Mouse (Mus musculus) thymus, adult 2 months (tissue): ENCODE results near the gene Fam117b.

Experiments used
- CTCF ChIP-seq: fragments of 200-500 bp; IDR thresholded peaks from 2 replicates; pipeline ENCODE4 v1.5.1; 2012; ENCODE audit warnings: mild to moderate bottlenecking, control low read depth, low read length, moderate library complexity, borderline replicate concordance; ENCODE audit not compliant: control insufficient read depth, poor library complexity, insufficient read depth; ENCODE audit errors: extremely low read depth
- POLR2A ChIP-seq: fragments of 200-500 bp; IDR thresholded peaks from 2 replicates; pipeline ENCODE4 v1.6.1; 2012; ENCODE audit warnings: mild to moderate bottlenecking, low read length, control low read depth, moderate library complexity; ENCODE audit not compliant: control insufficient read depth, poor library complexity, insufficient read depth; ENCODE audit errors: extremely low read depth

- TF ChIP-seq CTCF (no peak), POLR2A (no peak)
Measured at GRCm38 (mm10) chr1:59942057-59942790, 29.4 kb downstream of the Fam117b start.
